25 mouse cellular contexts compared by ENCODE assay signal in genomic region chr16:10728886-10729285, GRCm38 (mm10). TPM values are rescaled to one million over a fixed set of nuclear protein-coding genes. Genes with fewer than 3 reads are reported as not detected.
"Had no signal": no experiment of that assay in that cellular context is flagged by ENCODE, and none has a peak within 500 bp of the region (broad histone marks: within the 10 kb centered on the region; RNA-seq: fewer than 3 reads in every experiment).

No protein-coding gene starts in this region.

- H3K4me2 ChIP-seq: intestine, embryonic 15.5 days; limb, embryonic 15.5 days; liver, embryonic 11.5 days; lung, embryonic 14.5 days; stomach, embryonic 15.5 days had no signal

- ATAC-seq: intestine, embryonic 15.5 days; liver, postnatal 0 days; lung, postnatal 0 days had no signal

- DNase-seq: kidney, adult 18-20 months; kidney, adult 9 months; kidney, postnatal 25 days; layer of hippocampus, adult 9-11 months; liver, postnatal 0 days; lung, embryonic 14.5 days; retina, postnatal 1 day; right cerebral cortex, postnatal 25 days; spleen, adult 18-20 months; thymus, postnatal 25 days had no signal

- H3K27ac ChIP-seq: intestine, embryonic 15.5 days; layer of hippocampus, adult 2 months; limb, embryonic 15.5 days; liver, embryonic 14.5 days; macrophage; stomach, embryonic 15.5 days had no signal

- H3K4me1 ChIP-seq: limb, embryonic 15.5 days had no signal

- H3K9me3 ChIP-seq: intestine, embryonic 15.5 days; limb, embryonic 15.5 days; stomach, embryonic 15.5 days had no signal

- H3K27me3 ChIP-seq: intestine, embryonic 15.5 days; limb, embryonic 15.5 days; stomach, embryonic 15.5 days had no signal

- H3K9ac ChIP-seq: intestine, embryonic 15.5 days; limb, embryonic 15.5 days; liver, embryonic 14.5 days; liver, postnatal 0 days; lung, embryonic 14.5 days; stomach, embryonic 15.5 days had no signal

- H3K4me3 ChIP-seq: intestine, embryonic 15.5 days; layer of hippocampus, adult 2 months; limb, embryonic 15.5 days; stomach, embryonic 15.5 days had no signal

- H3K36me3 ChIP-seq: intestine, embryonic 15.5 days; limb, embryonic 15.5 days; stomach, embryonic 15.5 days had no signal

RNA-seq across cellular contexts. Expression of gene Tnp2, which starts 59.6 kb away (rescaled TPM):
- total RNA-seq: layer of hippocampus, adult 2 months; layer of hippocampus, postnatal 25 days; left cerebral cortex, adult 18-20 months; left cerebral cortex, postnatal 25 days; megakaryocyte, adult 5-6 weeks; neutrophil, adult 5-6 weeks had no signal
- polyA plus RNA-seq: intestine, embryonic 15.5 days; kidney, embryonic 16.5 days; limb, embryonic 11.5 days; limb, embryonic 15.5 days; liver, embryonic 11.5 days; liver, embryonic 14.5 days; liver, postnatal 0 days; lung, embryonic 14.5 days; lung, postnatal 0 days; macrophage; stomach, embryonic 15.5 days had no signal
